Mouse (Mus musculus) lung, adult 18-20 months (tissue): ENCODE measurements around the gene Gng7.
A peak's percentile ranks its signal among the peaks of the same experiment; 100 is the strongest.

Experiments used
- DNase-seq, 2 experiments: peaks; one replicate each; pipeline ENCODE4 v3.0.0; 2022; ENCODE audit warnings: mixed read lengths in 2 of 2

The Gng7 gene

DNA sequence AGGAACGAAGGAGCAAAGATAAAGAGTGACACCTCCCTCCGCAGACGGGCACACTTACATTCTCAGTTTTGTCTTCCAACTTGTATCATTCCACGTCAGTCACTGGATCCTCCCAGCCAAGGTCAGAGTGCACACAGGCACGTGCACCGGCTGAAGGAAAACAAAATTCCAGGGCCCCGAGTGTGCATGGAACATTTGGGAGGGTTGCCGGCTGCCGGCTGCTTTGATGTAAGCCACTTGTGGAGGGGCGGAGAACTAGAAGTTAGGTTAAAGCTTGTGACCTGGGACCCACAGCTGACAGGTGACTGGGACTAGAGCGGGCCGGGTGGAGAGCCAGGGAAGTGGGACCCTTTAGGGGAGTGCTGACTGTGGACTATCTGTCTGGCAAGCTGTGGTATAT is 48.4 kb downstream of the Gng7 start:
- DNase-seq: peak; percentile 77 to 83

DNA sequence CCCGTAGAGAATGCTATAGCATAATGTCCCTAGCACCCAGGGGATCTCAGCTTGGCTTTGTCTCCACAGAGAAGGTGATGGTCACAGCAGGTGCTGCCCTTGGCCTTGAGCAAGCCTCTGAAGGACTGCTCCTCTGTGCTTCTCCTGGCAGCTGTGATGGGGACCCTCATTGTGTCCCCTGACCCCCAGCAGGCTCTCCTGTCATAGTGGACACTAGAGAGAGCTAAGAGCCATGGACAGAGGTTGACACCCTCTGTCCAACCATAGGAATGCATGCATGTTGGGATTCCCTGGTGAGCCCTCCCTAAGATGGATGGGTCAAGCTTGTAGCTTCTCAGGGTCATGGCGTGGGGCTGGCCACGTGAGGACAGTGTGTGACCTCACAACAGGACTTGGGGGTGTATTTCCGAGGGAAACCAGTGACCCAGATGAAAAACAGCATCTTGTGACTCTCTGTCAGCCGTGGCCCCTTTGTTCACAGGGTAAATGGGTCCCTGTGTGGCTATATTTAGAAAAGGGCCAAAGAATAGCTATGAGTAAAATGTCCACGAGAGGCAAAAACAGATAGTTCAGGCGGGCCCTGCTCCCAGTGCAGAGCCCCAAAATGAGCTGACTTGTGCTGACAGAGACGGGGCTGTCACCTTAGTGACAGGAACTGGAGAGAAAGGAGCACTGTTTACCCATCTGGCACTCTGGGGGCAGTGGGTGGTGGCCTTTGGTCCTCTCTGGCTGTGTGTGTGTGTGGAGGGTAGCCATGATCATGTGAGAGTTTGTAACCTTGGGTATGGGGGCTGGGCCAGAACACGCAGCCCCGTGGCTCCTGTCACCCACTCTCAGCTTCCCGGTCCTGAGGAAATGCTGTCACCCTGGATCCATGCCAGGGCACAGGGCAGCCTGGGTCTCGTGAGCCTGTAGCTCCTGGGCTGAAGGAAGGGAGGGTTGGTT is 51.4 kb downstream of the Gng7 start:
- DNase-seq: peak; percentile 87 to 93

DNA sequence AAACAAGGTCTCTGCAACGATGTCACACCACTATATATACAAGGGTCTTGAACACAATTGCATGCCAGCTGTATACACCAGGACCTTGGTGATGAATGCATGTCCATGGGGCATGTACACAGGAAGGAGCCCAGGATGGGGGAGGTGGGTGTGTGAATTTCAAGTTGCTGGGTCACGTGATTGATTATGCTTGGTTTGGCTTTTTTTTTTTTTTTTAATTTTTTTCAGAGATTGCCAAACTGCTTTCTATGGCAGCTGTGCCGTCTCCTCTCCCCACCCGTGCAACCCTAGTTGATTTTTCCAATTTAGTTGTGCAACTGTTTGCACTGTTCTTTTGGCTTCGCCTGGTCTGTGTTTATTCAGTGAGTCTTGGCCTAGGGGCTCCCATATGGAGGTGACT is 52.2 kb downstream of the Gng7 start:
- peak; percentile 57 to 76 for DNase-seq

DNA sequence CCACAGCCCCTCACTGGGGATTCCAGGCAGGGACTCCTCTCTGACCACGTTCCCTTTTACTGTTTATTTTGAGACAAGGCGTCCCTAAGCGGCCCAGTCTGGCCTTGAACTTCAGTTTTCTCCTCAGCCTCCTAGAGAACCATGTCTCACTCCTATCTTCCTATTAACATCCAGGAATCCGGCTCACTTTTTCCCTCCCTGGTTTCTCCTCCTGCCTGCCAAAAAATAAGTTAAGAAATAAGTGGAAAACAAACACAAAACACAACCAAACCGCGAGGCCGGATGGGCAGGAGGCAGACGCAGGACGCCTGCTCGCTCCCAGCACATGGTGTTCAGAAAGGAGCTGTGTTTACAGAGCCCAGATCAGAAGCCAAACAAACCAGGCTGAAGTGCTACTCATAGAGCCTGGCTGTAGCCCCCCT is 52.7 kb downstream of the Gng7 start:
- DNase-seq: peak; percentile 82 to 90

DNA sequence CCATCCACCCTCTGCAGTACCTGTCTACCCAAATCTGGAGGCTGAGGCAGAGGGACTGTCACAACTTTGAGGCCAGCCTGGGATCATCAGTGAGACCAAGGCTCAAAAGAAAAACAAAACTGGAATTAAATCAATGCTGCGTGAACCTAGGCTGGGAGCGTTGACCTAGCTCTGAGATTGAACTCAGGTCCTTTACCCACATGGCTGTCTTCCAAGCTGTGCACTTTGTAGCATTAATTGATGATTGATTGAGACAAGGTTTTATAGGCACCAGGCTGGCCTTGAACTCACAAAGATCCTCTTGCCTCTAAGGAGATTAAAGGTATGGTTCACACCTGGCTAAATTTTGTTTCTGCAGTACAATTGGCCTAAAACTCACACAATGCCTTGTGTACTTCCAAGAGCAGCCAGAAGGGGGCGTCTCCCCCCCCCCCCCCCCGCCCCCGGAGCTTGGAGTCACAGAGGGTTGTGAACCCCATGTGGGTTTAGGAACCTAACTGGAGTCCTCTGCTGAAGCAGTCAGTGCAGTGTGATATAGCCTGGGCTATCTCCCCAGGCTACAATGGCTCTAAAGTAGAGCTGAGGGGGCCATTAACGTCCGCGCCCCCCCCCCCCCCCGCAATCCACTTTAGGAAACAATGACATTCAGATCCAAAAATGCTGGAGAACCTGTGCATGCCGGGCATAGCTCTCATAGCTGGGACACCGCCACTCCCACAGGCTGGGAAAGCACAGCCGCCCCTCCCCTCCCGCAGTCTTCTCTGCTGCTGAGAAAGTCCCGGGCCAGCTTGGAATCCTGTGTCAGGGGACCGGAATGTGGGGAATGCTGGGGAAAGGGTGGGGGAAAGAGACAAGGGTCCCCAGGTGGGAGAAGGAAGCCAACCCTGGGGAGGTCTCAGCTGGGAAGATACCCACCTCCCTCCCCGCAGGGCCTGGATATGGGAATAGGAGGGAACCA is 53.9 kb downstream of the Gng7 start:
- DNase-seq: peak; percentile 91 to 92

DNA sequence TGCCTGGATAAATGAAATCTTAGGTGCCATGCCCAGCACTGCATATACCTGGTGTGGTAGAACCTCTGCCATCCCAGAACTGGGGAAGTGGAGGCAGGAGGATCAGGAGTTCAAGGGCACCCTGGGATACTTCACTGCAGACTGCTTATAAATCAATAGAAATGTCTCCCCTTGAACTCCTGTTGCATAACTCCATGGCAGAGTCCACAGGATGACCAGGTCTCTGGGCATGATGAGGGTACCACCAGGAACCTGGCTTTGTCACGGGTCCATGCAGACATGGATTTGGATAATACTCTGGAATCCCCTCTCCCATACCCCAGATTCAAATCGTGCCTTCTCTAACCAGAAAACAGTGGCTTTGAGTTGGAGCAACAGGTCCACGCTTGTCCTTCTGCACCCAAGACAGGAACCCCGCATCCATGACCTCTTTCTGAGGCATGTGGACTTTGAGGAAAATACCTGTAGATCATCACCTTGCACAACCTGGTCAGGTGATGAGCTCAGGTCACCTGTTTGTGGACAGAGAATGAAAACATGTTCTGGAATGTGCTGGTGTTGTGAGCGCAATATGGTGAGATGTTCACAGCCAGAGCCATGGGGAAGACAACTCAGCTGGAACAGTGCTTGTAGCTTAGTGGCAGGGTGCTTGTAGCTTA is 55.6 kb downstream of the Gng7 start:
- DNase-seq: no peak

DNA sequence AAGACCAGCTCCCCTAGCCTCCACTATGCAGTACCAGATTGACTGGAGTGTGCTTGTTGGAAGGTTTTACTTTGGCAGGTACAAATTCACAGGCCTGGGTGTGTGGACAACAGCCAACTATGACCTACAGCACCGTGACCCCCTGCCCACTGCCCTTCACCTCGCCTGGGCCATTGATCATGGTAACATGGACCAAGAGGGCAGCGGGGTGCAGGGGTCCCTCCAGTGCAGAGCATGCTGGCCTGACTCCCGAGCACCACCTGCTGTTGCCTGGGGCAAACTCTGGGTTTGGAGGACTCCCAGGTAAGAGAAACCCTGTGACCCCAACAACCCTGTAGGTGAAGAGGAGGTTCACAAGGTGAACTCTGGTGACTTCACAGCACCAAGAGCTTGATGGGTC is 57.0 kb downstream of the Gng7 start:
- no peak for DNase-seq

DNA sequence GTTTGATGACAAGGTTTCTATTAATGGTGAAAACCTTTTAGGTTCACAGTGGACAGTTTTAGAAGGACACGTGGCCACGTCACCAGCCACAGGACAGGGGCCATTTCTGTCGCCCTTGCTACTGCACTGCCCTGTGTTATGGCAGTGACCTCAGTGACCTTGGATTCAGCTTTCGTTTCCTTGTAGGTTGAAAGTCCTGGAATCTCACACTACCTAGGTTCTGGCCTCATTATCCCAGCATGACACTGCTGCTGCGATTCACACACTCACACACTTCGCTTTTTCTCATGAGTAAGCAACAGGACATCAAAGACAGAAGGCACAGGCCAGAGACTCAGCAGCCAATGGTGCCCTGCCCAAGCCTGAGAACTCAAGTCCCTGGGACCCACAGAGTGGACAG is 57.8 kb downstream of the Gng7 start:
- DNase-seq: no peak

DNA sequence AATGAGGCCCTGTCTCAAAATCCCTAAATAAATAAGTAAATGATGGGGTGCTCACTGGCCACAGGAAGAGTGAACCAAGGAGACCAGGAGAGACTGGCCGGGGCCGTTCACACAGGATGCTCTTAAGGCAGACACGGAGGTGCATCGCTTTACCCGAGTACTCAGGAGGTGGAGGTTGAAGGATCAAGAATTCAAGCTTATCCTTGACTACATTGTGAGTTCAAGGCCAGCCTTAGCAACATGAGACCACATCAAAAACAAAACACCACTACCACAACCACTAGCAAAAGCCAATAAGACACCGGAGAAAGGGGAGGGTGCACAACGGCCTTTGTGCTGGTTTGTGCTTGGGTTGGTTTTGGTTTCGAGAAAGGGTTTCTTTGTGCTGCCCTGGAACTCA is 58.4 kb downstream of the Gng7 start:
- DNase-seq: no peak

DNA sequence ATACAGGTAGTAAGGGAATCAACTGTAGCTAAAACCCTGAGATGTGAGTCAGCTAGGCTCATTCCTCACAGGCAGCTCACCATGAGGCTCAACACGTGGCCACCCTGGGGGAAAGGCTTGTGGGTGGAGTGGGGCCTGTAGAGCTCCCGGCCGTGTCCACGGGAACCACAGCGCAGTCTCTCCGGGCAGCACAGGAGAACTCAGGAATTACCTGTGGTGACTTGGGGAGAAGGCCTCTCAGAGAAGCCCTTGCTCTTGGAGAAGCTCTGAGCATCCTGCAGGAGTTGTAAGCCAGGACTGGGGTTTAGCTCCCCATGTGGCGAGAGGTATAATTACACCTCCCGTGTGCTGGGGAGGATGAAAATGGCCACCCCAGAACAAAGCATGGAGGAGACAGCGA is 59.2 kb downstream of the Gng7 start:
- peak; percentile 64 to 75 for DNase-seq

DNA sequence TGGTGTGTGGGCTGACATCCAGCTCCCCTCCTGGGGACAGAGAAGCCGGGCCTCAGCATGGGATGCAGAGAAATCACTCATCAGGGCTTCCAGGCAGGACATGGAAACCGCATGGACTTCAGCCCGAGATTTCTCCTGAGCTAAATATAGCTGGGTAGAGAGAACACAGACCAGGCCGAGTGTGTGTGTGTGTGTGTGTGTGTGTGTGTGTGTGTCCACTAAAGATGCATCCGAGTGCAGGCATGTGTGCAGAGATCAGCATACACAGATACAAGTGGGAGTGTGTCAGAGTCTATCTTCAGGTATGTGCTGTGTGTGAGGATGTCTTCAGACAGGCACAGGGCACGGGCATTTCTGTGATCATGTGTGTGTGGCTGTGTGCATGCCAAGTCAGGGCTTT is 59.9 kb downstream of the Gng7 start:
- no peak for DNase-seq

DNA sequence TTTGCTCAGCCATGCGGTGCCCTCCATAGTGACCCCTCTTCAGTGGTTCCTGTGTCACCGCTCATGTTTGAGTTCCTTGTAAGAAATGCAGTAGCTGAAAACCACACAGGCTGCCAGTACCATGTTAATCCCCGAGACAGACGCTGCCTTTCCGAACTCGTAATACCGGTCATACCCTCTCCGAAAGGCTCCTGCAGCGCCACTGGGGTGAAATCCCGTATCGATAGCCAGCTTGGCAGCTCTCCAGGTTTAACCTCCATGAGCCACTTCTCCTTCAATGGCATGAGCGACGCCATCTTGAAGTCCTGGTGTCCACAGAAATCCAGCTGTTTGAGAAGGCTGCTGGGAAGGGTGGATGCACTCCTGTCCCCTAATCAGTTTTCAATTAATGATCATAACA is 60.3 kb downstream of the Gng7 start:
- DNase-seq: no peak

DNA sequence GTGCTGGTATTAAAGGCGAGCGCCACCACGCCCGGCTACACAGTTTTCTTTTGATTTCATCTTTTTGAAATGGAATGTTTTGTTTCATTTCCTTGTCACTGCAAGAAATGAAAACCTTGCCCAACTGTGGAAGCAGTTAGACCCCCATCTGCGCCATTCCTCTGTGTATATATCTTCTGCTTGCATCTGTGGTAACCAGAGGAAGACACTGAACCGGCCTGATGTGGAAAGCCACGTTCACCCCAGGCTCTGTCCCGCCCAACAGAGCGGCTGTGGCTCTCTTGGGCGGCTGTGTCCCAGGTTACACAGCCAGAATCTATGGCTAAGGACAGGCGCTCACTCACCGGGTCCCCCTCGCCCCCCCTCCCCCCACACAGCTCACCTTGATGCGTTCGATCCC is 62.3 kb downstream of the Gng7 start:
- DNase-seq: no peak

DNA sequence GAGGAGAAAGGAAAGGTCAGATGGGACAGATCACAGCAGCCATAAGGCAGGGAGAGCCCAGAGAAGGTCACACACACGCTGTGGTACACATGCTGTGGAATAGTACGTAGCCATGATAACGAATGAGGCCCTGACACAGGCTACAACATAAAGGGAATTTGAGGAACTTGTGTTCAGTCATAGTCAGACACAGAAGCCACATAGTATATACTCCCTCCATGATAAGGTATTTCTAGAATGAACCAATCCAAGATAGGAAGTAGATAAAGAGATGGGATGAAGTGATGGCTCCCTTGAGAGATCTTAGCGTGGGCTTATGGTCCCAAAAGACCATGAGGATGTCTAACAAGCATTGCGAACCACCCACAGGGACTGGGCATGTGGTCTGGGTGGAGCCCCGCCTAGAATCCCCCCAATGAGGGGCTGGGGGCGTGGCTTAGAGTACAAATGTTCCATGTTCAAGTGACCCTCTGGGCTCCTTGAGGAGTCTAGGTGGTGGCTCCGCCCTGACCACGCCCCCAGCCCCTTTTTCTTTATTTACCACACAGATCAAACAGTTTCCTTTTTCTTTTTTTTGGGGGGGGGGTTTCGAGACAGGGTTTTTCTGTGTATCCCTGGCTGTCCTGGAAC is 62.9 kb downstream of the Gng7 start:
- no peak for DNase-seq

DNA sequence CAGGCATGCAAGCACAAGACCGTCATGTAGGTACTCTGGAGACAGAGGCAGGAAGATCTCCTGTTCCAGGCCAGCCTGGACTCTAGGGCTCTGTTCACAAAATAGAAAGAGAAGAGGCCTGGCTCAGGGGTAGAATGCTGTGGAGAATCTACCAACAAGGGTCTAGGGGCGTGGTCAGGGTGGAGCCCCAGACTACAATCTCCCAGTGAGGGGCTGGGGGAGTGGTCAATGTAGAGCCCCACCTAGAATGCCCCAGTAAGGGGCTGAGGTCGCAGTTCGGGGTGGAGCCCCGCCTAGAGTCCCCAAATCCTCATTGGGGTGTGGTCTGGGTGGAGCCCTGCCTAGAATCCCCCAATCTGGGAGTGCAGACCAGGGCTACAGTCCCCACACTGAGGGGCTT is 64.4 kb downstream of the Gng7 start:
- no peak for DNase-seq

DNA sequence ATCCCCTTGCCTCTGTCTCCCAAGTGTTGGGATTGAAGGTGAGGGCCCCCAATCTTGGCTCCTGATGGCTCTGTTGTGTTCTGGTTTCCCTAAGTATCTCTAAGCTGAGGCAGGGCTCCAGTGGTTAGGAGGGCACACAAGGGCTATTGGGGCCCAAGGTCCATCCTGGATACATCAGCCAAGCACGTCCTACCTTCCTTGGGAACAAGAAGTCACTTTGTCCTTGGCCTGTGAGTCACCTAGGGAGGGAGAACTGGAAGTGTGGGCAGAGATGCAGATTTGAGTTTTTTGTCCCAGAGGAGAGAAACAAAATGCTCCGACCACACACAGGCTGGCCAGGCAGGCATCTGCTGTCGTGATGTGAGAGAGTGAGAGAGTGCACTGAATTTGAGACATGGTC is 65.7 kb downstream of the Gng7 start:
- no peak for DNase-seq

DNA sequence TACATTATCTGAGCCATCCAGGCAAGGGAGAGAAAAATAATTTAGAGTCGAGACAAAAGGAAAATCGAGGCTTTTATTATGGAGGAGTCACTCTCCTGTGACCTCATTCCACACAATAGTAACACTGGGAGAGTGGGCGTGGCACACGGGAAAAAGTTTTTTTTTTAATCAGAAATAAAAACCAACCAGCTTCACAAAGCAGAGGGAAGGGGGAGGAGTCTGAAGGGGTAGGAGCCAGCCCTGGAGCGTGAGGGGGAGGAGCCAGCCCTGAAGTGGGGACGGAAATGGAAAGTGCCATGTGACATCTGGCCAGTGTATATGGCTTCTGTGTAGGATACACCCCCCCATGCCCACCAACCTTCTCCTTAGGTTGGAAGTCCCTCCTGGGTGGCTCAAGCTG is 66.2 kb downstream of the Gng7 start:
- peak; percentile 61 to 76 for DNase-seq

DNA sequence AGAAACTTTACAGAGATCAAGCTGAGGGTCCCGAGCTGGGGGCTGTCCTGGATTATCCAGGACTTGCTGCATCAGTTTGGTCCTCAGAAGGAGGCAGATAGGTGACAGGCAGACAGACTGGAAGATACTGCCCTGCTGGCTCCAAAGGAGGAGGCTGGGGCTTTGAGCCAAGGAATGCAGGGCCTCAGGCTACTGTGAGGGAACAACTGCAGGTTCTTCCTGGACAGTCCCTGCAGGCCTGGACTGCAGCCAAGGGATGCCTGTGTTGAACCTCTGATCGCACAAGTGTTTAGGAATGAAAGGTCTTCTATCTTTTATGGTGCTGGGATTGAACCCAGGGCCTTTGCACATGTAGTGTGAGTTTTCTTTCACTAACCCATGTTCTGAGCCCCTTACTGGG is 66.9 kb downstream of the Gng7 start:
- peak; percentile 29 to 60 for DNase-seq

DNA sequence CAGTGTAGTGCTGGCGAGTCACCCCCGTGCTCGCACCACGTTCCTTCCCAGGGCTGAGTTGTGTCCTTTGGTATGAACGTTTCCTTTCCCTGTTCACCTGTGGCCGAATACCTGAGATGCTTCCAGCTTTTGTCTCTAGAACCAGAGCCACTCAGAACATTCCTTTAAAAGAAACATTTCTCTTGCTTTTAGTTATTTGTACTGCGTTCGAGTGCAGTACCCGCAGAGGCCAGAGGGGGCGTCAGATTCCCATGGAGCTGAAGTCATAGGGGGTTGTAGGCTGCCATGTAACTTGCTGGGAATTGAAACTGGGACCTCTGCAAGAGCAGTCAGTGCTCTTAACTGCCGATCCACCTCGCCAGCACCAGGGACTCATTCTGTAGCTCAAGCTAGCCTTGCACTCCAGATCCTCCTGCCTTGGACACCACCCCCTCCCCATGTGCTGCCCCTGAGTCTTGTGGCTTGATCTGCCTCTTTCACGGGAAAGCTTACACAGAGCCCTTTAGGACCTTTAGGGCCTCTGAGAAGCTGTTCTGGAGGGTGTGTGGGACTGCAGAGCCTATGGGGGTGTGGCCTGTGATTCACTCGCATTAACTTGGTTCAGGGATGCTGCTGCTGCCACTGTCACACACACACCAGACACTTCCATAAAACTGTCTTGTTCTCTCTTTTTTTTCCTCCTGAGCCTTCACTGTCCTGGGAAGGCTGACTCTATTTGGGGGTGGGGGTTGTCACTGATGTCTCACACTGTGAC is 67.9 kb downstream of the Gng7 start:
- no peak for DNase-seq

DNA sequence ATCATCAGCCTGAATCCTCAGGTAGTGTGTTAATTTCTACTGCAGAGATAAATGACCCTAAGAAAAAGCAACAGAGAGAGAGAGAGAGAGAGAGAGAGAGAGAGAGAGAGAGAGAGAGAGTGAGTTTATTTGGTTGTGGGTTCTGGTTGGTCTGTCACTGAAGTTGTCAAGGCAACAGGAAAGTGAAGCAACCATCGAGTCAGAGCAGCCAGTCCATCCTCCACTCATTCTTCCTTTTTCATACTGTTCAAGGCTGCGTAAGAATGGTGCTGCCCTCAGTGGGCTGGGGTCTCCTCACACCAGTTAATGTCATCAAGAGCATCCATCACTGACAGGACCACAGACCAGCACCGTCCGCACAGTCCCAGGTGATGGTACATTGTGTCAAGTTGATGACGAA is 70.5 kb downstream of the Gng7 start:
- DNase-seq: no peak

DNA sequence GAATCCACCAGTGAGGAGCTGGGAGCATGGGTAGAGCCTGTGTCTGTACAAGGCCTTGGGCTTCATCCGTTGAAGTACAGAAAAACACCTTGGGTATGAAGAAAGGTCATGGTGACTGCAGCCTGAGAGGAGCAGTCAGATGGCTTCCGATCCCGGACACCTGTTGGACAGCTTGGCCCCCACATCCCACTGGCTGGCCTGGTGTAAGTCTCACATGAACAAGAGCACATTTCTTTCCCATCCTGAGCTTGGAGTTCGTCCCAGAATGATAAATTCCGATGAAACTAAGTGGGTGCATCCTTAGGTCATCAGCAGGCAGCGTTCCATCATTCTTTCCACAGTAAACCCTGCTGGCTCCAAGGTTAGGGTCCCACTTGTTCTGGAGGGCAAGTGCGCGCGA is 71.0 kb downstream of the Gng7 start:
- DNase-seq: no peak

DNA sequence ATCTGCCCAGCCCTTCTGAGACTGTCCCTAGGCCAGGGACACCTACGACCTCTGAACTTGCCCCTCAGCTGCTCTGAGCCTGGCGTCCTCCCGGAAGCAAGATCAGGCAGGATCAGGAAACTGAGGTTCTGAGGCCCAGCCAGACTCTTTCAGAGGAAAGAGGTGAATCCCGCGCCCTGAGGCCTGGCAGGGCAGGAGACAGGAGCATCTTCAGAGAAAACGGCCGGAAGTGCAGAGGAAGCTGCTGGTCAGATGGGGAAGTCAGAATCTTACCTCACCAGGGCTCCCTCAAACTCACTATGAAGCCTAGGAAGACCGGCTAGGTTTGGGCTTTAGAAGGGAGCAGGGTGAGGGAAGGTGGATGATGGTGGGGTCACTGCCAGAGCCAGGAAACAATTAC is 71.8 kb downstream of the Gng7 start:
- DNase-seq: no peak
